Mouse (Mus musculus) spleen, adult 2 months (tissue): ENCODE data around the gene Tex11.

Source experiments
- CTCF ChIP-seq: fragments of 200-500 bp; IDR thresholded peaks from 2 replicates; pipeline ENCODE4 v1.5.1; 2011; ENCODE audit warnings: mild to moderate bottlenecking, inconsistent platforms; ENCODE audit not compliant: insufficient read depth, insufficient read length, insufficient replicate concordance; ENCODE audit errors: extremely low read depth
- POLR2A ChIP-seq: fragments of 200-500 bp; IDR thresholded peaks from 2 replicates; pipeline ENCODE4 v1.6.1; 2011; ENCODE audit warnings: low read depth, low read length, inconsistent platforms

- TF ChIP-seq POLR2A (no peak), CTCF (no peak)
Observed at GRCm38 (mm10) chrX:100943640-100944039, 115.8 kb downstream of the Tex11 start.
